Mouse (Mus musculus): ENCODE results near the gene Nfia.

Gene Nfia

DNA sequence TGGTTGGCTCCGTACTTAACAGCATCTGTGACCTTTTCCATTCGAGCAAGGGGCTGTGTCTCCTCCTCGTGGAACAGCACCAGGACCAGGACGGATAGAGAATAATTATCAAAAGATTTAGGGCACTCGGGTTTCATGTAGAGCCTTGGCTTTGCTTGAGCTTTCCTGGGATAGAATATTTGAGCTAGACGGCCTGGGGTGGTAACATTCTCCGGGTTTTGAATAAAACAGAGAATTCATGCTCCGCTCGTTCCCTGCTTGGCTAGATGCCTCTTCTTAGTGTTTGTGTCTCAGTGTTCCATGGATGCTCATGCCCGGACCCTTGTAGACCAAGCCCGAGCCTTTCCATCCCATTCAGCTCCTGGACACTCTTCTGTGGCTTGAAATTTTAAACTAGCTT, 181.4 kb downstream of the Nfia start:
- DNase-seq, result no peak

DNA sequence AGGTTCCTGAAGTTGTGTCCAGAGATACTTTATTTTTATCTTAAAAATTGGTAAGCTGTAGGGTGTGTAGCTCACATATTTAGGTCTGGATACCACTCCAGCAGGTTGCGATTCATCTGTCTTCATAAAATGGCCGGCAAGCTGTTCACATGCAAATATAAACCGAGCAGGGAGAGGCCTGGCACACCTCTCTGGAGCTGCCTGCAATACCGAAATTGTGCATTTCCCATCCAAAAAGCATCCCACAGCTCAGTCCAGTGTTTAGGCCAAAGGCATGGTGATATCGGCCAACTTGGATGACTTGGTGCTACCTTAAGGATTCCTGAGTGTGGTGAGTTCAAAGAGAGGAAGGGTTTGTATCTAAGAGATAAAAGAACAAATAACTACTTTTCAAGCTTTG, 185.6 kb downstream of the Nfia start:
- DNase-seq, result no peak

DNA sequence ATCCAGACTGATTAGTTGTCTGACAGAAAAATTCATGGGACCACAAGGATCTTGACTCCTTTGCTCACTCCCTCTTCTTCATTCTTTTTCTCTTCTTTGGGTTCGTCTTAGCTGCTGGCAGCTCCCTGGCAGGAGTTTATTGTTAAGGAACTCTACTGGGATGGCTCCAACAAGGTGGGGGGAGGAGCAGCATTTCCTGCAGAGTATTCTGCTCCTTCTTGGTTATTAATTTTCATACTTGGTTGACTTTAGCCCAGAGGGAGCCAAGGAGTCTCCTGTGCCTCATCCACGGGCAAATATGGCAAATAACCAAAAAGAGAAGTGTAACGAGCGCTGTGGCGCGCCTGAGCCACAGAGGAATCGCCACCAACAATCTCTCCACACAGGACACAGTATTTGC, 190.3 kb downstream of the Nfia start:
- DNase-seq, result peak; percentile 42 to 53

DNA sequence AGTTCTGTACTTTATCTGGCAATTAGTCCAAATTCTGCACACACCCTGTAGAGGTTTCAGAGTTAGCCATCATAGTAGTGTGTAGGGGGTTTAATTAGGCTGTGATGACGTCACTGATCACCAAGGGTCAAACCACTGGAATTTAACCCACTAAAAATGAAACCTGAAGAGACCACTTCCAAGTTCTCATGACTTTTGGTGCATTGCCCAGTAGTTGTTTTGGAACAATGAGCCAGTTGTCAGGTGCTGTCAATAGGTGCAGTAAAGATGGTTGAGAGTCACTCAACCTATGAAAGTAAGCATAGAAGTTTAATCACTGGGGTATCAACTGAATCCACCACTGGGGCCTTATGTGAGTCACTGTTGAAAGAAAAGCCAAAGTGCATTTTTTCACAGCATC, 191.4 kb downstream of the Nfia start:
- DNase-seq, result no peak

DNA sequence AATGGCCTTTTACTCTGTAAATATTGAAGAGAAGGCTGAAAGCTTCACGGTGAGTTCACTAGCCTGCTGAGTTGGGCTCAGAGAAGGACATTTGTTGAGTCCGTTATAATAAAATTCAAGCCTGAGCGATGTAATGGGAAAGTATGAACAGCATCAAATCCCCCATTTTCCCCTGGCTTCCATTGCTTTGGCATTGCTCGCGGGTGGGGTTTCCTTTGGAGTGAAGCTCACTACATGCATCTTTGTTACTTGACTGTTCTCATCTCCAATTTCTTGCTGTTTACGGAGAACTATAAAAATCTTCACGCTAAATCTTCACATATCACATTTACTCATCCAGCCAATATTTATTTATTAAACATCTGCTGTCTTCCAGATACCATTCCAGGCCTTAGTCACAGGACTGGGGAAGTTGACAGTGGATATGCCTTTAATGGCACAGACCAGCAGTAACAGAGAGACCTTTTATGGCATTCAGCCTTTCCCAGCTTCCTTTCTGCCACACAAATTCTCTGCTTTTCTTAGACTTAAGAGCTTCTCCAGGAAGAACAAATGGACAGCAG, 196.3 kb downstream of the Nfia start:
- DNase-seq, result no peak

DNA sequence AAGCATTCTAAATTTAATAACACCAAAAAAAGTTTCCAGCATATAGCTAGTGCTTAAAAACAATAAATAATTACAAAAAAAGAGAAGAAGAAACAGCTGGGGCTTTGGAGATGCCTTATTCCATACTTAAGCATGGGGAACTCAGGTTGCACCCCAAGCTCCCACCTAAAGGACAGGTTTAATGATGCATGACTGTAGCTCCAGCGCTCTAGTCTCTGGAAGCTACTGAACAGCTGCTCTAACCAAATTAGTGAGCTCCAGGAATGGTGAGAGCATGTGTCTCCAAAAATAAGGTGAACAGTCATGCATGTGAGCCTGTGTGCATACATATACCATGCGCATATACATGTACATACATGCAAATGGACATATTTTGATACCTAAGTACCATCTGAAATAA, 200.5 kb downstream of the Nfia start:
- DNase-seq, result no peak

DNA sequence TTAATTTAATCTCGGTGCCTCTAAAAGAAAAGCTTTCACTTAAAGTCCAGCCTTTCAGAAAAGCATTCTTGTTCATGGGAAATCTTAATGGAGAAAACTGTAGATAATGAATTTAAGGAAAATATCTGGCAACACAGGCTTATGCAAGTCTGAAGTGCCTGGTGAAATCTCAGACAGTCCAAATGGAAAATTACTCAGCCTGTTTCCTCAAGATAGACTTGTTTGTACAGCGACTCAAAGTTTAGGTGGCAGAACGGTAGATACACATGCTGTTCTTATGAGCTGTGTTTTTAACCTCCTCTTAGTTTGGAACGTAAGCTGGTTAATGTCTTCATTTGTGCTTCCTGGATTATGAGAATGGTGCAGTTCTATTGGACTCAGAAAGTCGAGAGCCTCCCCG, 201.5 kb downstream of the Nfia start:
- no peak for DNase-seq

DNA sequence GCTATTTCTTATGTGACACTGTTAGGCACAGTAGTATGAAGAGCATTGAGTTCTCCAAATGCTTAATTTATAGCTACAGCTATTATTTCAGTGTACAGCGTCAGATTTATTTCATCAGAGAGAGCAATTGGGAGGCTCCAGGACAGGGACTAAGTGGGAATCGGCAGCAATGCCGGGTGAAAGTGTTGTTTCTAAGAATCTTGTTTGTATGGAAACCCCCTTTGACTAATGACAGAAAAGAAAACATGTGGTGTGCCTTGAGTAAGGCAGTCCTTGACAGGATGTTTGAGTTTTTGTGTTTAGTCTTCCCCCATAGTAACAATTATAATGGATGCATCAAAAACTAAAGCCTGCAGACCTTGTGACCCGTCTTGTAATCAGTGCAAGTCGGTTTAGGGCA, 204.4 kb downstream of the Nfia start:
- DNase-seq, result no peak

DNA sequence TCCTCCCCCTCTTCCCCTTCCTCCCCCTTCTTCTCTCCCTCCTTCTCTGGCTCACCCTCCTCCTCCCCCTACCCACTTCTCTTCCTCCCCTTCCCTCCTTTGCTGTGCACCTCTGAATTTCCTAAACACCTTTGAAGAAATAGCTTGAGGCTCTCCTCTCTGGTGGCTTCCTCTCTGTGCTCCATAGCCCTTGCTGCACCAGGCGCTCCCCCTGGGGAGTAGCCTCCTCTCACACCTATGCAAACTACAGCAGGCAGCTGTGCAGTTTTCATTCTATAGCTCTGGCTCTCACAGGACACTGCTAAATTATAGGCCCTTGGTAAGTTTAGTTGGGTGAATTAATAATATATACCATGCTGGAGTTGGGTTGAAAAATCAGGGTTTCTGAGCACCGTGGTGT, 211.8 kb downstream of the Nfia start:
- no peak for DNase-seq

DNA sequence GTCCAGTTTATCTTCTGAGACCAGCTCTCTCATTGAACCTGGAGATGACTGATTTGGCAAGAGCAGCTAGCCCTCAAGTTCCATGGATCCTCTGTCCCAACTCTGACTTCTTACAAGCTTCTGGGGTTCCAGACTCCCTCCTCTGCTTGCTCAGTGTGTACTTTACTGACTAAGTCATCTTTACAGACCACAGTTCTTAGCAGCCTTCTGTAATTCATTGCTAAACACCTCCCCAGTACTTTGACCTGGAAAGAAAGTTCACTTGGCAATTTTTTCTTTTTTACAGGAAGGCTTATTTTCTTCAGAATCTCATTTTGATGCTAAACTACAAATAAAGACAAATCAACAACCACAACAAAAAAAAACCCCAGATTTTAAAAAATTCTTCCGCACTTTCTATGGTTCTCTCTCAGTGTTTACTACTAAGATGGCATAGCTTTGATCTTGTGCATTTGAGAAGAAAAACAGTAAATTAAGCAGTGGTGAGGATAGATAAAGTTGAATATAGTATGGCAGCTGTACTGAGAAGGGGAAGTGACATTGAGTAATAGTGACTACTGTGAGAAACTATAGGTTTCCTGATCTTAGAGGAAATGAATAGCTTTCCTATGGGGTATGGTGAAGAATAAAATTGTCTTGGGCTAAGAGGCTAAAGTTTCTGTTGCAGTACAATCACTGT, 213.7 kb downstream of the Nfia start:
- peak in 1 of 2 experiments; percentile 46 for DNase-seq

DNA sequence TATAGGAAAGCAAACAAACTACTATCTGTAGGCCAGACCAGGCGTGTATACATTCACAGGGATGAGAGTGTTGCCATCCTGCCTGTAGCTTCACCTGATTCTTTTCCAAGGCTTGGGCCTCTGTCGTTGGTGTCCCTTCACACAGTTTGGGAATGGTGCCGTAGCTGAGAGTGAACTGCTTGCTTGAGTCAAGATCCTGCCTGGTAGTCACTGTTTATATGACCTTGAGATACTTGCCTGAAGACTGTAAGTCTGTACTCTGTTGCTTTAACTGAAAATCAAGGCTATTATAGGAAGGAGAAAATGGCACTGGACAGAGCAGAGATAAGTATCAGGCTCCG, 214.2 kb downstream of the Nfia start:
- DNase-seq, result no peak

DNA sequence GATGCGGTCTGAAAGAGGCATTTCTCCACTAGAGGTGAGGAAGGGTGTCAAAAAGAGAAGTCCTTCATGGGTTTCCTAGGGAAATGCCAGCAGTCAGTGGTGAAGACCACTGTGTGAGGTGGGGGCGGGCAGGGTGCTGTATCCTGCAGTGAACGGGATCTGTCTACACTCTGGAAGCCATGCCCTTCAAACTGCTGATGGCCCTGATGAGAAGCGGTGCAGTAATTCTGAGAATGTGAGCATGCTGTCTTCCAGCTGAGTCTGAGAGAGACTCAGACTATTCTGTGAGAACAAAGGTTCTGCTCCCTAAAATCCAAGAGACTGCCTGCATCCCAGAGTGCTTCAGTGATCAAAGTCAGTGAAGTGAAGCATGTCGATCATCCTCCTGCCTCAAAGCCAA, 216.2 kb downstream of the Nfia start:
- no peak for DNase-seq

DNA sequence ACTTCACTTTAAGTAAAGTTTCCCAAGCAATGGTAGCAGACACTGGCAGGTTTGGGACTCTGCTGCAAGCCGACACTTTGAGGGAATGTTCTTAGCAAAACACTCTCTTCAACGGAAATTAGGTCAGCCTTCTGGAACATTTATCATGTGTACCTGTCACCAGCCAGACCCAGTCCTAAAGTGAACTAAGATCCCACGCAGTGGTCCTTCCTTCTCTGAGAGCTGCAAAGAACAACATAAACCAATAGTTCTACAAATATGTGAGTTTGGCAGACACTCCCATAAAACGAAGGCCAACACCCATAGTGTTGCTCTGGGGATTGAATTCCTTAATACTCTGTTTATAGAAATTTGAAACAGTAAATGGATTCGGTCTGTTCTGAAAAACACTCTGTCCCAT, 217.9 kb downstream of the Nfia start:
- DNase-seq, result peak in 1 of 2 experiments; percentile 50

DNA sequence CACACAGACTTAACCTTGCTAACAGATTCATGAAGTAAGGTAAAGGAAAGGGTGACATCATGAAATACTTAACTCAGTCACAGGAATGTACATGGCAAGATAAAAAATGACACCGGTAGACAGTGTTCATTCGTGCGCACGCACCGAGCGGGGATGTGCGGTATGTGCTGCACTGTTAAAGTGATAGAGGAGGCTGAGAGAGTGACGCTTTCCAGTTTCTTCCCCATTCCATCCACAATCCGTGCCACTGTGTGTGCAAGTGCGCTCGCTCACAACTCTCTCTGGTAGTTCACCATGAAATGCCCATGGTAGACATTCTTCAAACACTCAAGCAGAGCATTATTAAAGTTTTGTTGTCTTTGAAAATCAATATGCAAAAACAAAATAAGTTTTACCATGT, 218.9 kb downstream of the Nfia start:
- DNase-seq, result no peak

DNA sequence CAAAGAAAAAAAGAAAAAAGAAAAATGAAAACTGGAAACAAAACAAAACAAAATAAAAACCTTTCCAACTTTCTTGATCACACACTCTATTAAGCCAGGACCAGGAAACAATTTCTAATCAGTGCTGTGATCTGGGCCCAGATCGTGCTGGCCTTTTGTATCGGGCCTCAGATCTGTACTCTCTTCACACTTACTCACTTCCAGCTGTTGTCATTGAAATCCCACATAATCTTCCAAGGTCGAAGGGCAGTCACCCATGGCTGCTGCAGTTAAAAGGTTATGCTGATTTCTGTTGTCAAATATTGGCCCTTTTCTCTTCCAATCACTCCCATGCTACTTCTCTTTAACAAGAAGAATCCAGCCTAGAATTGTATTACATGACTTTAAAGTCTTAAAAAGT, 219.3 kb downstream of the Nfia start:
- no peak for DNase-seq

DNA sequence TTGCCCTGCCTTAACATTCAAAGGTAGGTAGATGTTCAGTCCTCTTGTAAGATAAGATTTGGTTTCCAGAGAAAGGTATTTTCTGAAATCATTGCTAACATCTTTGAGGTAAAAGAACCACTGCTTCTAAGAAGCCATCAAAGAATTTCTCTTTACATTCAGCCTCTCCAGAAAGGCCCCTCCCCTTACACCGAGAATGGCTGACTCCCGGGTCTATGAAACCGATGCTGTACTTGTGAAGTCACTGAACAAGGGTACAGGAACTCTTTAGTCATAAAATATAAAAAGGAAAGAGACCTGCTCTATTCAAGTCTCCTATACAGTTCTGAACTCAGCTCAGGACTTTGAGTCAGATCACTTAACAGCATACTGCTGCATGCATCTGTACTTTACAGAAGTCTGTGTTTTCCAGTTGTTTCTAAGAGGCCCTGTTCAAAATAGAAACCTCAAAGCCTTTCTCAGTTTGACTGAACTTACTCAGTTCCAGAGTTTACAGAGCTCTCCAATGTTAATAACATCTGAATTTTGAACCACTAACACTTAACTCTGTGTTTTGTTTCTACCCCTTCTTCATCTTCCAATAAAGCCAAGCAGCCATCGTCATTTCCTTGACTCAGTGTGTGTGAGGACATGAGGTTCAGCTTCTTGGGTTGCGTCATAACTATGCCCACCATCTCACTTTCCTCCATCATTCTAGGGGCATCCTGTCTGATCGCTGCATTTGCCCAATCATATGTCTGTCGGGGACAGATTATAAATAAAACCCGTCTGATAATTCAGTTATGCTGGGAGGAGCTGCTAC, 223.6 kb downstream of the Nfia start:
- DNase-seq, result no peak

DNA sequence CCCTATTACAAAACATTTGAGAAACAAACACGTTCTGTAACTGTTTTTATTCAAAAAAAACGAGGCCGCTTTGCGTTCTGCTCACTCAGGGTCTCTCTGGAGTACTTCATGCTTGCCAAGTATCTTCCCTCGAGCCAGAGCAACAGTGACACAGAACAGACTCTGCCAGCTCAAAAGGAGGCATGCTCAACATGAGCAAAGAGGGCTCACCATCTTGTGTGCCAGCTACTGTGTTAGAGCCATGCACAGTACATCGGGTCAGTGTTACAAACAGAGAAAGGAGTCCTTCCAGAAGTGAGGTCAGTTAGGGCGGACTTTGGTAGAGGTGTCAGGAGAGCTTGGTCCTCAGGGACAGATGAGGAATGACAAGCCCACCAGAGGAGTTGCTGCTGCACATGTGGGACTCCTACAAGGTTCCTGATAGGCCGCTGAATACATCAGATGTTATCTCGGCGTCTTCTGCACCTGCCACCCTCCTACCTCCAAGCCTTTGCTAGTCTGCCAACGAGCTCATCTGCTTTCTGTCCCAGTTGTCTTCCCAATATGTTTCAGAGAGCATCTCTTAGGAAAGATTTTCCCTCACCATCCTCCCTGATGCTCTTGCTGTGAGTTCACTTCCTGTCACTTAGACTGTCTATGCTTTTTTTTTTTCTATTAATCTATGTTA, 224.8 kb downstream of the Nfia start:
- no peak for DNase-seq

DNA sequence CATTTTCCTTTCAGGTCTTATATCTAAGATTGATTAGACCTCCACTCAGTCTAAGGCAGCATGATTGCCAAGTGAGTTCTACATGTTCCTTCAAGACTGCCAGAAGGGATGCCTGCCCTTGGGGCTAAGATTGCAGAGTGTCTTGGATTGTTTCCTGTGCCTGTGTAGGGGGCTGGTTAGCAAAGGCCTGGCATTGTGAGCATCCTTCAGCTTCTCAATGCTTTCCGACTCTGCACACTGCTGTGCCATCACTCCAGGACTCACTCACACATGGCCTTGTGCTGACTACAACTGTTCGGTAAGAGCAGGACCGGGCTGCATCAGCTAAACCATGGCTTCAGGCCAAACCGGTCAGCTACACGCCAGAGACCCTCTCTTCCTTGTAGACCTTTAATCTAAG, 229.7 kb downstream of the Nfia start:
- DNase-seq, result no peak

DNA sequence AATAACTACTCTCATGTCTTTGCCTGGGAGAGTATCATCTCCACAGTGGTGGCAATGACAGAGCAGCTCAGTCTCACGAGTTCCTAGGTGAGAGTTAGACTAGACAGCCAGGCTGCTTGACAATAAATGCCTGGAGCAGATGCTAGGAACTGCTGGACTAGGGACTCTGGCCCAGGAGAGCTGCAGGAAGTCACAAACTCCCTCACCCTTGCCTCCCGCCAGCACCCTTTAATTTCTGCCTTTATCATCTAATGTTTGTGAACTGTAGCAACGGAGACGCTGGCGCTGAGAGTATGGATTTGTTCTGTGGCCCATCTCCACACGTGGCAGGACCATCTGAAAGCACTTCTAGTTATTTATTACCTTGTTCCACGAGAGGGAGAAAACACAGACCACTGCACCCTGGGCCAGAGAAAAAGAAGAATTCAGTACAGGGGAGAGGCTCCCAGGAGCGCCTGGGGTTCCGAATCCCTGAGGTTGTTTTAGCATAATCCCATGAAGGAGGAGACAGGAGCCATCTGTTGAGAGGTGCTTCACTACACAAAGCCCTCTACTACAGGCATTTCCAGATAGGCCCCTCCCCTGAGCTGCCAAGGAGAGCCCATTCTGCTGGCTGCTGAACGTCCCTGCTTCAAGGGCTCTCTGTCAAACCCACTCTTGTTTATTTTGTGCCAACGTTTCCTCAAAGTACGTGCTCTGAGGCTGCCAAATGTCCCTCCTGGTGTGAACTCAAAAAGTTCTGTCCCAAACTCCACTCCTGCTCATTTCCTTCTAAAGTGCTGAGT, 231.0 kb downstream of the Nfia start:
- DNase-seq, result peak in 1 of 2 experiments; percentile 50

DNA sequence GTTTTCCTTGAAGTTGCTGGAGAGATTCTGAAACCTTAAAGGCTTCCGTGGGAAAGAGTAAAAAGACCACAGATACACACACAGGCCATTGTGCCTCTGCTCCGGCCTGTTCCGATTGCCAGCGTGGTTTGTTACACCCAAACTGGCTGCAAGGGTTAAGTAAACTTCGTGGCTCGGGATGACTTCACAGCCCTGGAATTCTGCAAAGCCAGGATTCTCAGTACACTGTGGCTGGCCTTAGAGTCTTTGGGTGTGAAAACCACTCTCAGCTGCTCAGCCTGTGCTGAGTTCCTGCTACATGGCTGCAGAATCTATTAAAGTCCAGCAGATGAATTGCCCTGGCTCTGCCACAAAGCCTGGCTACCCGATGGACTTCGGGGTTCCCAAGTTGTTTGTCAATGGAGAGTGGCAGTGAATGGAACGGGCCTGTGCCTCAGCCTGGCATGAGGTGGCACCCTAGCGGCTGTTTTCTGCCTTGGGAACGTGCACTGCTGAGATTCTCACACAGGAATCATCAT, 231.6 kb downstream of the Nfia start:
- peak; percentile 74 to 81 for DNase-seq

DNA sequence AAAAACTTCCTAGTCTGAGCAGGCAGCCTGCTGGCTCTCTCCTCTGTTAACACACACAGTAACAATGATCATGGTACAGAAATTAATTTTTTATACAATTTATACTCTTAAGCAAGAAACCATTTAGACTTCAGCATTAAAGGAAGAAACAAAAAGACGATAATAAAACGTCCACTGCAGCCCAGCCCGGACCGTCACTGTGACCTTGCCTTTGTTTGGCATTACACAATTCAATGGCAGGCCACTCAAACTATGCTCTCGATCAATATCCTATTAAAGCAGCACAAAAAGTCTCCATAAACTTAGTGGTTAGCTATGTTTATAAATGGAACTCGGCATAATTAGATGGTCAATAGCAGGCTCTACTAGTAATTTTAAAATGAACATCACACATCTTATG, 232.5 kb downstream of the Nfia start:
- DNase-seq, result no peak

DNA sequence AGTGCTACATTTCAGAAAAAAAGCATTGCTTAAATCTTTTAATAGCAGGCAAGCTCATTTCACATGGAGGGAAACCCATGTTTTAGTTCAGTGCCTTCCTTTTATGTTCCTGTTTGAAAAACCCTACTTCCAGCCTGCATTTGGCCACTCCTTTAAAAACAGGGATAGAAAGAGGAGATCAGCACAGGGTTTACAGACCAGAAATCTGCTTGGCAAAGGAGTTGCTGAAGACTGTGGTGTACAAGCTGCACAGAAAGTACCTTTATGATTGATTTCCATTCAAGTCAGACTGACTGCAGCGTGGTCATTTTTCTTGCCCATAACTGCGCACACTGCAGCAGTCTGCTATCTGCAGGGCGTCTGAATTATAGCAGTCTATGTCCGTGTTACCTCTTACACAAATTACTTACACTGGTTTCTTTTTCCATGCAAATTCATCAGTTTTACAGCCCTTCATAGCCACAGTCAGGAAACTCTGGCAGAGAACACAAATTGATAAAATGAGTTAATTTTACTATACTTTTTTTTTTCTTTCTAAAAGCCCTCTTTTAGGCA, 236.4 kb downstream of the Nfia start:
- no peak for DNase-seq
